Mouse (Mus musculus): ENCODE results near the gene Ccl3.

GRCm38 (mm10) chr11:83641216-83641615 lies 7.9 kb downstream of the Ccl3 start:
- TF ChIP-seq POLR2A (IDR thresholded peaks at IDR 0.05; ENCODE audit: low read depth, low read length) (no peak), CTCF (conservative IDR thresholded peaks at IDR 0.05; ENCODE audit: insufficient read depth, insufficient read length, low read depth, low read length) (no peak)

All from kidney, adult 2 months (tissue).